ENCODE assay signal across 9 mouse cellular contexts in the genomic region with DNA sequence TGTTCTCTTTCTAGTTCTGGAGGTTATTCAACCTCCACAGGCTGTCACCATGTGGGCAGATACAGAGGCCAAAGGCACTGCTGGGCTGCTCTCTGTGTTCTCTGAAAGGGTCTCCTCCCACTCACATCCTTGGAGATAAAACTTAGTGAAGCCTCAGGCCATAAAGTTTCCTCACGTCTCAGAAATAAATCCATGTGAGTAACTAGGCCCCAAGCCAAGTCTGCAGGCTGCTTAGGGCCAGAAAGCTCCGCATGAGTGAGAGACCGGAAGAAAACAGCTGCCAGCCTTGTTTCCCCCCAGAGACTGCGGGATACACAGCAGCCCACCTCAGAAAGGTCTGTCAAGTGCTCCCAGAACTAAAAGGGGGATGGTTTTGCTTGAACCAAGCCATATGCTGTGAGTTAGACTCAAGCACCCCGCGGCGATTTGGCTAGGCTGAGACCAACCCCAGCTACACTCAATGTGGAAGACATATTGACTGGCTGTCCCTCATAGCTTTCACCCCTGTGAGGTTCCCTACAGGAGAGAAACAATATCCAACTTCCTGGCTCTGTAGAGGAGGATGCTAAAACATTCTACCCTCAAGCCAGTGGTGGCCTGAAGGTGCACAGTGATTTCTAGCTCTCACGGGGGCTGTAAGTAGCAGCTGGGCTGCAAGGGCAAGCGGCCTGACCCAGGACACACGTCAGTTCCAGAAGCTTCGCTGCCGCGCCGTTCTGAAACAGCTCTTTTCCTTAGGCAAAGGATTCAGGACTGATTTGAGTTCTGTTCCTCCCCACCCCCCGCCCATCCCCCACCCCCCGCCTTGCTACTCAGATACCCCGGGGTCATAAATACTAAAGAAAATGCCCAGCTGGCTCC. TPM values are rescaled to one million over a fixed set of nuclear protein-coding genes. Genes with fewer than 3 reads are reported as not detected.
DNase-seq lines count a peak whose midpoint lies in the region; ATAC-seq and TF ChIP-seq lines count a peak whose summit lies in the region.
"Had no signal": no experiment of that assay in that cellular context is flagged by ENCODE, and none has a peak within 500 bp of the region (broad histone marks: within the 10 kb centered on the region; RNA-seq: fewer than 3 reads in every experiment).

No protein-coding gene starts in this region.

- peak; percentile 91 for ATAC-seq in kidney, embryonic 15.5 days (replicated peaks; ENCODE audit: low FRiP score)
- ATAC-seq in CD4-positive, CD25-positive, alpha-beta regulatory T cell, adult 4 months, result no peak

- TF ChIP-seq CTCF in gastrocnemius, adult 2 months (IDR thresholded peaks at IDR 0.05), result no peak

- DNase-seq in gastrocnemius, adult 2 months, result peak; percentile 48
- no peak for DNase-seq in gastrocnemius, postnatal 25 days
- peak; percentile 83 for DNase-seq in adipocyte (ENCODE audit: low spot score)
- DNase-seq in gastrocnemius, postnatal 10 days, result peak; percentile 32
- DNase-seq in ovary, postnatal 10 days (ENCODE audit: low spot score), result peak; percentile 35
- no peak for DNase-seq in layer of hippocampus, postnatal 25 days (ENCODE audit: extremely low spot score in 1 of 2, low spot score in 1 of 2)

- peaks cover 21% of the 10 kb centered on the region for H3K4me1 ChIP-seq in kidney, embryonic 15.5 days

- no peaks in the 10 kb centered on the region for H3K9me3 ChIP-seq in kidney, embryonic 15.5 days (replicated peaks)

- intact Hi-C loops in gastrocnemius, adult 2 months (cut with DNase I), result no loop called here

- no peaks in the 10 kb centered on the region for H3K36me3 ChIP-seq in kidney, embryonic 15.5 days

- H3K27ac ChIP-seq in gastrocnemius, adult 2 months, result peak overlapping the region; percentile 46; the same call in 1 of the 2 replicates
- peak overlapping the region; percentile 92 for H3K27ac ChIP-seq in kidney, embryonic 15.5 days

- H3K9ac ChIP-seq in kidney, embryonic 15.5 days, result no peak overlapping the region

- H3K27me3 ChIP-seq in kidney, embryonic 15.5 days, result no peaks in the 10 kb centered on the region
- H3K27me3 ChIP-seq: CH12.LX had no signal

- 35% methylated on average over 17 of the region's 17 CpGs for WGBS in kidney, embryonic 15.5 days

- peak overlapping the region; percentile 53 for H3K4me3 ChIP-seq in gastrocnemius, adult 2 months
- H3K4me3 ChIP-seq in kidney, embryonic 15.5 days (replicated peaks), result no peak overlapping the region

- peak overlapping the region; percentile 27 for H3K4me2 ChIP-seq in kidney, embryonic 15.5 days

RNA-seq across cellular contexts. Expression of a gene that starts 43.9 kb away (rescaled TPM):
- 100 to 1,000 TPM; 106 to 127 TPM for total RNA-seq in gastrocnemius, adult 2 months (2021)
- total RNA-seq in gastrocnemius, postnatal 25 days (2021), result 100 to 1,000 TPM; 119 to 131 TPM
- 100 to 1,000 TPM; 130 to 156 TPM for total RNA-seq in gastrocnemius, postnatal 10 days (2021)
- polyA plus RNA-seq in kidney, embryonic 15.5 days (2015; fragmentation: Nextera tagmentation; extraction: Ambion mirVana), result 50.4 and 53.1 TPM in 2 replicates
- total RNA-seq in layer of hippocampus, postnatal 25 days (2021), result 100 to 1,000 TPM; 129 to 131 TPM
- polyA plus RNA-seq in CD4-positive, CD25-positive, alpha-beta regulatory T cell, adult 4 months (2017; shearing (Covaris generic)), result 10 to 100 TPM; 23.5 to 34.1 TPM

RNA-seq across cellular contexts. Expression of a gene that starts 53.6 kb away (rescaled TPM):
- 100 to 1,000 TPM; 675 to 775 TPM for total RNA-seq in gastrocnemius, adult 2 months (2021)
- total RNA-seq in gastrocnemius, postnatal 25 days (2021), result 100 to 1,000 TPM; 219 to 491 TPM
- 100 to 1,000 TPM in 1 of 2 experiments, 10 to 100 TPM in 1; 85.4 to 102 TPM for total RNA-seq in gastrocnemius, postnatal 10 days (2021)
- 17.4 and 17.5 TPM in 2 replicates for polyA plus RNA-seq in kidney, embryonic 15.5 days (2015; fragmentation: Nextera tagmentation; extraction: Ambion mirVana)
- 10 to 100 TPM; 47.4 to 55.9 TPM for total RNA-seq in layer of hippocampus, postnatal 25 days (2021)
- not detected for polyA plus RNA-seq in CD4-positive, CD25-positive, alpha-beta regulatory T cell, adult 4 months (2017; shearing (Covaris generic))
- total RNA-seq: CH12.LX had no signal

Comparison
In these comparisons a context has a peak if more than half of its experiments do, and no peak if none do; other contexts are left out.
1. DNase-seq: peak in gastrocnemius, adult 2 months (single experiment), adipocyte (single experiment), gastrocnemius, postnatal 10 days (single experiment) and ovary, postnatal 10 days (single experiment); none in gastrocnemius, postnatal 25 days (single experiment) and layer of hippocampus, postnatal 25 days (0 of 2).